Mouse (Mus musculus) small intestine, adult 2 months (tissue): ENCODE results near the gene 4933427D14Rik.

ENCODE experiments used
- CTCF ChIP-seq: fragments of 200-500 bp; IDR thresholded peaks from 2 replicates; pipeline ENCODE4 v1.5.1; 2012; ENCODE audit warnings: low read depth, mild to moderate bottlenecking, control low read depth, inconsistent platforms, low read length, moderate library complexity, mixed read lengths; ENCODE audit not compliant: insufficient replicate concordance, insufficient read length; ENCODE audit errors: extremely low read depth
- POLR2A ChIP-seq: fragments of 200-500 bp; IDR thresholded peaks from 2 replicates; pipeline ENCODE4 v1.6.1; 2012; ENCODE audit warnings: low read depth, mild to moderate bottlenecking, control low read depth, inconsistent platforms, low read length, moderate library complexity

- no peak for TF ChIP-seq CTCF
- TF ChIP-seq POLR2A = no peak
Observed at GRCm38 (mm10) chr11:72203440-72203839, 3.8 kb downstream of the 4933427D14Rik start.
